Mouse (Mus musculus) left cerebral cortex, postnatal 14 days (tissue): Measurements from ENCODE around the gene Zbtb3. TPM values are rescaled to one million over a fixed set of nuclear protein-coding genes. Genes with fewer than 3 reads are reported as not detected.

Source experiments
- DNase-seq, 2 experiments: peaks; one replicate each; pipeline ENCODE4 v3.0.0; 2021 to 2022; ENCODE audit warnings: low spot score in 2 of 2, mixed read lengths in 1 of 2
- intact Hi-C: fragments of 180-260 bp; cut with DNase I; formaldehyde crosslinking; loops from one replicate; pipeline ENCODE4 v1.15.1; 2025
- long read RNA-seq, 2 experiments: library from polyadenylated mRNA; stranded (forward); transcript quantifications; one replicate each; pipeline ENCODE4 v2.0.0; 2021
- total RNA-seq, 2 experiments: library from RNA; stranded (reverse); gene quantifications; 2 replicates each; pipeline ENCODE4 v1.2.3; 2021

Gene Zbtb3
- total RNA-seq = 1 to 10 TPM; 4.2 to 5.1 TPM
- long read RNA-seq, experiment 1, partial matches to known transcripts = 0 of 5 reads
- long read RNA-seq, experiment 1, other reads (novel, unspliced or antisense) = 1 of 5 reads
- long read RNA-seq, experiment 2, partial matches to known transcripts = 0 of 9 reads
- long read RNA-seq, experiment 2, other reads (novel, unspliced or antisense) = 6 of 9 reads

GRCm38 (mm10) chr19:8802130-8802821, at the start of gene Zbtb3:
Zbtb3 (plus strand) TSS chr19:8802555.
- intact Hi-C loops = no loop called here
- peak; percentile 95 to 98 for DNase-seq

GRCm38 (mm10) chr19:8755652-8756051, 46.7 kb upstream of the Zbtb3 start:
- no peak for DNase-seq
- intact Hi-C loops = no loop called here

- DNase-seq = peak; percentile 92 to 95
- intact Hi-C loops = no loop called here
Observed at GRCm38 (mm10) chr19:8756635-8757387, 45.5 kb upstream of the Zbtb3 start, which contains the start of gene Nxf1. Nxf1 (plus strand) TSS chr19:8757073.

GRCm38 (mm10) chr19:8757471-8757998, 44.8 kb upstream of the Zbtb3 start:
- no peak for DNase-seq
- intact Hi-C loops = no loop called here

GRCm38 (mm10) chr19:8758899-8759298, 43.5 kb upstream of the Zbtb3 start:
- no peak for DNase-seq
- intact Hi-C loops = no loop called here

- DNase-seq = no peak
- intact Hi-C loops = no loop called here
Observed at GRCm38 (mm10) chr19:8760757-8761156, 41.6 kb upstream of the Zbtb3 start.

GRCm38 (mm10) chr19:8763276-8763675, 39.1 kb upstream of the Zbtb3 start:
- intact Hi-C loops = no loop called here
- DNase-seq = no peak

GRCm38 (mm10) chr19:8765562-8765961, 36.8 kb upstream of the Zbtb3 start:
- intact Hi-C loops = no loop called here
- DNase-seq = no peak

GRCm38 (mm10) chr19:8770567-8771270, 31.6 kb upstream of the Zbtb3 start, which contains the start of gene Tmem223:
Tmem223 (plus strand) TSS chr19:8770996.
- intact Hi-C loops = no loop called here

GRCm38 (mm10) chr19:8772996-8773395, 29.4 kb upstream of the Zbtb3 start:
- DNase-seq = no peak
- intact Hi-C loops = no loop called here

More at GRCm38 (mm10) chr19:8770567-8771270, 31.6 kb upstream of the Zbtb3 start, which contains the start of gene Tmem223:
- DNase-seq = peak; percentile 81 to 84

GRCm38 (mm10) chr19:8773409-8773808, 28.9 kb upstream of the Zbtb3 start:
- intact Hi-C loops = no loop called here
- no peak for DNase-seq

- peak; percentile 96 for DNase-seq
- intact Hi-C loops = no loop called here
Observed at GRCm38 (mm10) chr19:8774086-8774835, 28.1 kb upstream of the Zbtb3 start, which contains the start of gene Tmem179b. Tmem179b (minus strand) TSS chr19:8774467.

- no peak for DNase-seq
- intact Hi-C loops = no loop called here
Observed at GRCm38 (mm10) chr19:8774951-8775421, 27.4 kb upstream of the Zbtb3 start.

GRCm38 (mm10) chr19:8786008-8786781, 16.2 kb upstream of the Zbtb3 start, which contains the start of gene Taf6l:
Taf6l (minus strand) TSS chr19:8786417.
- intact Hi-C loops = no loop called here
- DNase-seq = peak; percentile 94 to 97

GRCm38 (mm10) chr19:8788521-8788920, 13.8 kb upstream of the Zbtb3 start:
- intact Hi-C loops = no loop called here
- DNase-seq = no peak

GRCm38 (mm10) chr19:8789171-8789570, 13.2 kb upstream of the Zbtb3 start:
- intact Hi-C loops = no loop called here
- peak in 1 of 2 experiments; percentile 38 for DNase-seq

GRCm38 (mm10) chr19:8790171-8790570, 12.2 kb upstream of the Zbtb3 start:
- intact Hi-C loops = no loop called here
- DNase-seq = peak in 1 of 2 experiments; percentile 51
